Mouse (Mus musculus): ENCODE results near the gene Arntl2.
"Not testable (repeated sequence)": the region's sequence is repeated elsewhere in the genome, so short reads cannot be mapped to it uniquely, and the experiment has no call there.

The Arntl2 gene

DNA sequence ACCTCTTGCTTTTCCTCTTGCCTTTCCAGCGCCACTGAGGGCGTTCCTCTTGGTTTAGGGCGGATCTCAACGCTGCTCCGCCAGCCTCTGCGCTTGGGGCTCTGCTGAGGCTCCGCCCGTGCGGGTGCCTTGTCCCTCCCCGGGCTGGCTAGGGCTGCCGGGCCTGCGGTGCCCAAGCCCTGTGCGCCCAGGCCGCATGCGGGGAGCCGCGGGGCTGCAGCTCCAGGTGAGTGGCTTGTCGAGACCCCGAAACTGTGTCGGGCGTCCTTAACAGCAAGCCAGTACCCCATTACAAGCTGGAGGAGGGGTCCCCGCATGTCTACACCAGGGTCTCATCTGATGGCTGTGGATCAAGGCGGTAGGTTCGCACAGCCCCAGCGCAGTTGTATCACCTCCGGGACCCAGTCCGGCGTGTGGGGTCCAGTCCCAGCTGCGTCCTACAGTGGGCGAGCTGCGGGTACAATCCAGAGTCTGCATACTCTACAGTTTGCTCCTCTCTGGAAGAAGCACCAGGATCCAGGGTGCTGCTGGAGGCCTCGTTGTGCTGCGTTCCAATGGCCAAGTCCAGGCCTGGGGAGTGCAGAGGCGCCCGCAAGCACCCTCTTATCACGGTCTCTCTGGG lies at the start of gene Arntl2:
Gene Arntl2, plus strand, starts transcription at position 132 of the 622 bp plus-strand sequence.
- peak; percentile 76 for DNase-seq (ENCODE audit: low read depth)

GRCm38 (mm10) chr6:146746577-146746976 lies 49.3 kb upstream of the Arntl2 start:
- DNase-seq (ENCODE audit: low read depth): no peak

DNA sequence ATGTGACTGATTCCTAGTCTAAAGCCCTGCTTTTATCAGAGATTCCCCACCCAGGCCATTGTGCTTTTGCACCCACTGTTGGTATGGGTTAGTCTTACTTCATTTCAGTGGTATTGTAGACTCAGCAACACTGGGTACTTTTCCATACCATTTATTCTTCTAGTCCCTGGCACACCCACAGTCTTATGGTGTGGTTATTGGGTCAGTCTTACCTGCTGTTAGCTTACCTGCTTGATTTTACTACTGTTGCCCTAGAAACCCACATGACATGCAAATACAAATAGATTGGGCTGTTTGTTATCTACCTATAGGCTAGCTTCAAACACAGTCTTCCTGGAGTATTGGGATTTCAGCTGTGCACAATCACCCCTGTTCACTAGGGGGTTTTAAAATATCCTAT lies 48.8 kb upstream of the Arntl2 start:
- no peak for DNase-seq (ENCODE audit: low read depth)

- no peak for DNase-seq (ENCODE audit: low read depth)
Measured at GRCm38 (mm10) chr6:146748271-146748670, 47.6 kb upstream of the Arntl2 start.

DNA sequence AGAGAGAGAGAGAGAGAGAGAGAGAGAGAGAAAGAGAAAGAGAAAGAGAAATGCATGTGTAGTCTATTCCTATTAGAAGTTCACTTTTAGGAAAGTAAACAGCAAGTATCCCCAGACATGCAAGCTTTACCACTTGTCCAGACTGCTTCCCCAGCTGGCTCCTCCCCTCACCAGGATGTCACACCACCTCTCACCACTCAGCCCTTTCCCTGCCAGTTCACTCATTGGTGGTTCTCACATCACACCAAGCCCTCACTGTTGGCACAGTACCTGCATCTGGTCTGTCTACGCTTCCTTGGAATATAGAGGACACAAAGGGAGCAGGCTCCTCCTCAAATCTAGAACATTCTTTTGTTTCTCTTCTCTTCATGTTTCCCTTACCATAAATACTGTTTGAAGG lies 44.2 kb upstream of the Arntl2 start:
- peak; percentile 61 for DNase-seq (ENCODE audit: low read depth)

- no peak for DNase-seq (ENCODE audit: low read depth)
Measured at GRCm38 (mm10) chr6:146752178-146752577, 43.7 kb upstream of the Arntl2 start.

GRCm38 (mm10) chr6:146752612-146753011 lies 43.2 kb upstream of the Arntl2 start:
- DNase-seq (ENCODE audit: low read depth): no peak

GRCm38 (mm10) chr6:146753560-146754160 lies 42.2 kb upstream of the Arntl2 start:
- no peak for DNase-seq (ENCODE audit: low read depth)

GRCm38 (mm10) chr6:146755136-146755535 lies 40.7 kb upstream of the Arntl2 start:
- DNase-seq (ENCODE audit: low read depth): no peak

- peak; percentile 44 for DNase-seq (ENCODE audit: low read depth)
Measured at GRCm38 (mm10) chr6:146755679-146756078, 40.2 kb upstream of the Arntl2 start.

DNA sequence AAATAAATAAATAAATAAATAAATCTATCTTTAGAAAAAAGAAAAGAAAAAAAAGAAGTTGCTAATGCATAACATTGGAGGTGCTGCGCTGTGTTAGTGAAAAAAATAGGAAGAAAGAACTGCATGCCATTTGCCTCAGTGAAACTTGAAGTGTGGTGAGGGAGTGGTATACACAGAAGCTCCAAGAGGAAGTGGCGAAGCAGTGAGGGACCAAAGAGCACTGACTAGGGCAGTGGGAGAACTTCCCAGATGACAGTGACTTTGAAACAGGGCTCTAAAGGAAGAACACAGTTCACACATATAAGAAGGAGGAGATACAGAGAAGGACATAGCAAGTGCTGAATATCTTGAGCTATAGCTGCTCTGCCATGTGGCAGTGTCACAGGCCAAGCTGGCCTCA lies 36.8 kb upstream of the Arntl2 start:
- no peak for DNase-seq (ENCODE audit: low read depth)

- DNase-seq (ENCODE audit: low read depth): no peak
Measured at GRCm38 (mm10) chr6:146760022-146760421, 35.8 kb upstream of the Arntl2 start.

DNA sequence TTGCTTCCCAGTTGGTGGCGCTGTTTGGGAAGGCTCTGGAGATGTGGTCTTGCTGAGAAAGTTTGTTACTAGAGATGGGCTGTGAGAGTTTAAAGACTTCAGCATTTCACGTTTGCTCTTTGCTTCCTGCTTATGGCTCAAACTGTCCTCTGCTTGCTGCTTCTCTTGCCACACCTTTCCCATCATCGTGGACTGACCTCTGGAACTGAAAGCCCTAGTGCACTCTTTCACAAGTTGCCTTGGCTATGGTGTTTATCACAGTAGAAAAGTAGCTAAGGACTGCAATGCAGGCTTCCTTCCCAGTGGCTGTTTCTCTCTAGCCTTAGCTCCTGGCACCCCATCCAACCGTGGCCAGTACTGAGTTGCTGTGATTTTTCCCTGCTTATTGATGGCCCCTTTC lies 35.1 kb upstream of the Arntl2 start:
- no peak for DNase-seq (ENCODE audit: low read depth)

DNA sequence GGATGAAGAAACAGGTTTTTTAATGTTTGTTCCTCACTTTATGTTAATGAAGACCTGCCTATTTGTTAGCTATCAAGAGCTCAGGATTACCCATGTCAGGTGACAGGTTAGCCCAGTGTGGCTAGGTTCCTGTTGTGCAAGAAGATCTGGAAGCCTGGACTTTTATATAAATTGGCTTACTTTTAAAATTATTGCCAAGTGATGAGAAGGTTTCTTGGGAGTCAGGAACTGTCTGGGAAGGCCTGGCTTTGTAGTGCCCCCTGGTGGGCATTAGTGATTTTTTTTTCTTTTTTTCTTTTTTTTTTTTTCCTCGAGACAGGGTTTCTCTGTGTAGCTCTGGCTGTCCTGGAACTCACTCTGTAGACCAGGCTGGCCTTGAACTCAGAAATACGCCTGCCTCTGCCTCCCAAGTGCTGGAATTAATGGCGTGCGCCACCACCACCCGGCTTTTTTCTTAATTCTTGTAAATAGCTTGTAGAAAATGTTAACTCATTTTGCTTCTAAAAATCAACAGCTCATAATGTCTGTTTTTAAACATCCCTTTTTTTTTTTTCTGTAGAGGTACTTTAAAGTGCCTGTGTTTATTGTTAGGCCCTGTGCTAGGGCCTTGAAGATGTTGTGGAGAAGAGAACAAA lies 33.5 kb upstream of the Arntl2 start:
- DNase-seq (ENCODE audit: low read depth): peak; percentile 73

GRCm38 (mm10) chr6:146764593-146764992 lies 31.3 kb upstream of the Arntl2 start:
- DNase-seq (ENCODE audit: low read depth): no peak

DNA sequence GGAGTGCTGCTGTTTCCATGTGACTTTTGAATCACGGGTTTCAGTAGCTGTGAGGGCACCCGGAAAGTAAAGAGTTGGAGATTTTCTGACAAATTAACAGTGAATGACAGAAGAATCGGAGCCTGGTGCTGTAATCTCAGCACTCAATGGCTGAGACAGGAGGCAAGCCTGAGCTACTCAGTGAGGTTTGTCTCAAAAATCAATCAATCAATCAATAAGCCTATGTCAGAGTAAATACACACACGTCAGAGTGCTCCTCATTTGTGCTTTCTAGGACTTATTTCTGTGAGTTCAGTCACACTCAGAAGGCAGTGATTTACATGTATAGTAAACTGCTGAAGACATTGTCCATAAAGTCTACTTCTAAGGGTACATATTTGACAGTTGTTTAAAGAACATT lies 30.6 kb upstream of the Arntl2 start:
- no peak for DNase-seq (ENCODE audit: low read depth)

DNA sequence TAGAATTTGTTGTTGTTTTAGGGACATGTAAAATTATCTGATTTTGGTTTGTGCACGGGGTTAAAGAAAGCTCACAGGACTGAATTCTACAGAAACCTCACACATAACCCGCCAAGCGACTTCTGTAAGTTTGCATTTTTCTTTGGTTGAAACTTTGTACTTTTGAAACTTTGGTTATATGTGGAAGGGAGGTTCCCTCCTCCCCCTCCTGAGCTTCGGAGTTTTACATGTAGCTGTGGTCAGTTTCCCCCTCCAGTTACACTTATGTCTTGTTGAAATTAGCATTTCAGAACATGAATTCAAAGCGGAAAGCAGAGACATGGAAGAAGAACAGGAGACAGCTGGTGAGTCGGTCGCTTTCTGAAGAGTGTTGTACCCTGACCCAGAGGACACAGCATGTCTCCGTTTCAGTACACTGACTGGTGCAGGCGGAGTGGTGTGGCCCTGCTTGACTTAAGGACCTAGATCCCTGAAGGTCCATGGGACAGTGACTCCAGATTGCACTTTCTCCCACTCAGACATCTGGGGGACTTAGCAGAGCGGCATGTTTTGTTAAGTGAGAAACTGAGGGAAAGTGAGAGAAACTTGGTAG lies 26.9 kb upstream of the Arntl2 start:
- no peak for DNase-seq (ENCODE audit: low read depth)

DNA sequence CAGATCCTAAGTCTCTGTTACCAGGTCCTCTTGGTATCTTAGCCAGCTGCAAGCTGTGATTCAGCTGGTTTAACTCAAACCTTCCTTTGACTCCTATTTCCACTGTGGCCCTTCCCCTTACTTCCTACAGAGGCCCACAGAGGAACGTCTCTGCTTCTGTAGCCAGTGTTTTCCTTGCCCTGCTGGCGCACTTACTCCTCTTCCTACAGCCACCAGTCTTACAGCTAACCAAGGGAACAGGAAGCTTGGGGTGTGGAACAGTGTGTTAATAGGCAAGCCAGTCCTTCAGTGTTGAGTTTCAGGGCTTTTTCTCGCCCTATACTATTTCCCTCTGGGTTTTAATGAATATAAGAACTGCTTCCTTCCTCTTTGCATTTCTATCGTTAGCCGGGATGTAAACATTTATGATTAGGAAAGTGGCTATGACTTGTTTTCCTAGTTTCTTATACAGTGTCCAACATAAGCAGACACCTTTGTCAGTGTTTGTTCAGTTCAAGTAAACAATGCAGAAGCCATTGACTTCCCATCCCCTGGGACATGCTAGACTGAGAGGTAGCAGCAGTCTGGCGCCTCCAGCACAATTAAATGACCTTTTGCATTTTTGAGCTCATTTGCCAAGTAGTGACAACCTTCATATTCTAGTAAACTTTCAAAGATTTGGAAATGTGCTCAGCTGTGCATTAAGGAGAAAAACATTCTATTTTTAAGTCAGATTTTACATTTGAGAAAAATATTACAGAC lies 25.7 kb upstream of the Arntl2 start:
- no peak for DNase-seq (ENCODE audit: low read depth)

DNA sequence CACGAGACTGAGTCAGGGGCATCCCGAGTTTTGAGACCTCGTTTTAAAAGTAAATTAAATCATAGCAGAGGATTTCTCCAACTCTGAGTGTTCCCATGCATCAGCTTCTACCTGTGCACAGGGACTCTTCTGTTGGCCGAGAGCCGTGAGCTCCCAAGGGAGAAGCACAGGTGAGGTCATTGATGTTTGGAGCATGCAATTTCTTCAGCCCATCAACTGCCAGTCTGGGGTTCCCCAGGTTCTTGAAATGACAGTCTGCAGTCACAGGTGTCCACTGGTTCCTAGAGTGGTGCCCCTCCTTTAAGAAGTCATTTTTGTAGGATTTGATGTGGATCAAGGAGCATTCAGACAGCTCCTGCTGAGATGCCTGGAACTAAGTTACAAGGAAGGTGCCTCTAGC lies 25.0 kb upstream of the Arntl2 start:
- no peak for DNase-seq (ENCODE audit: low read depth)

- DNase-seq (ENCODE audit: low read depth): not testable (repeated sequence)
Measured at GRCm38 (mm10) chr6:146775864-146776263, 20.0 kb upstream of the Arntl2 start.

DNA sequence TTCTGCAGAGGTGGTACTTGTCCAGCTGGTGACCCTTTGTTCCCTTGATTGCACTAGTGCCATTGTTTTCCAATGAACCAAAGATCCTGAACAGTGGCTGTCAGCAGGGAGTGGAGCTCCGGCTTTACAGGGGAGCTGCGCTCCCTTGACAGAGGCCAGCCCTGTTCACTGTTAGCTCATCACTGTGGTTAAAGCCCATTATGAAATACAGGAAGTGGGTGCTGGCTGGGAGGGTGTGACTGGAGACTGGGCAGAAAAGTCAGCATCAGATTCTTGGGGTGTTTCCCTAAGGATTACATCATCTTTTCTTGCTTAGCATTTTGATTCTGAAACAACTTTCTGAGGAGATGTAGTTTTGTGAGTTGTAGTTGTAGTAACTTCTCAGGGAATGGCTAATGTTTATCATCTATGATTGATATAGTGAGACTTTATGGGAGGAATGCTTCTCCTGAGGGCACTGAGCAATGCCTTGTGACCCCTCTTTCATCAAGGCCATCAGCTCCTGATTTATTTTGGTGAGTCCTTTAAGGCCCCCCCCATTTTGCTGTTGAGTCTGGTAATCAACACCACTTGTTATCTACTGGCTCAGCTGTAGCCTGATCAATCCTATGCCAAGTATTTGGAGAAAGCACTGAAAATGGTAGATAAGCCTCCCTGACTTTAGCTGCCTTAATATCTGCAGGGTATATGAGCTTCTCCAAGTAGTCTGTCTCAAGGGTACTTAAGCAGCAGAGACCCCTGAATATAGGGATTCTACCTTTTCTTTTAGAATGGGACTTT lies 19.1 kb upstream of the Arntl2 start:
- peak; percentile 72 for DNase-seq (ENCODE audit: low read depth)

- DNase-seq (ENCODE audit: low read depth): no peak
Measured at GRCm38 (mm10) chr6:146778055-146778454, 17.8 kb upstream of the Arntl2 start.
